15 mouse cellular contexts compared by ENCODE assay signal in genomic region chr8:66698782-66699181, GRCm38 (mm10). TPM values are rescaled to one million over a fixed set of nuclear protein-coding genes. Genes with fewer than 3 reads are reported as not detected.
DNase-seq lines count a peak whose midpoint lies in the region; ATAC-seq lines count a peak whose summit lies in the region.
"Had no signal": no experiment of that assay in that cellular context is flagged by ENCODE, and none has a peak within 500 bp of the region (broad histone marks: within the 10 kb centered on the region; RNA-seq: fewer than 3 reads in every experiment).

No protein-coding gene starts in this region.

- peaks cover 8% of the 10 kb centered on the region for H3K4me1 ChIP-seq in forebrain, embryonic 16.5 days (replicated peaks; ENCODE audit: control insufficient read depth, insufficient read depth, low read length)
- peaks cover 18% of the 10 kb centered on the region for H3K4me1 ChIP-seq in forebrain, embryonic 10.5 days
- H3K4me1 ChIP-seq in hindbrain, embryonic 14.5 days (replicated peaks; ENCODE audit: control insufficient read depth, insufficient read depth, low read length), result peaks cover 5% of the 10 kb centered on the region; the same call in 1 of the 2 replicates
- peaks cover 4% of the 10 kb centered on the region for H3K4me1 ChIP-seq in hindbrain, embryonic 11.5 days (replicated peaks; ENCODE audit: control insufficient read depth, insufficient read depth, low read length)
- peaks cover 13% of the 10 kb centered on the region for H3K4me1 ChIP-seq in midbrain, embryonic 15.5 days

- H3K9ac ChIP-seq in forebrain, embryonic 16.5 days (replicated peaks; ENCODE audit: low read depth, low read length), result no peak overlapping the region
- no peak overlapping the region for H3K9ac ChIP-seq in hindbrain, embryonic 14.5 days
- H3K9ac ChIP-seq in hindbrain, embryonic 11.5 days (ENCODE audit: low read depth, low read length), result no peak overlapping the region
- H3K9ac ChIP-seq in midbrain, embryonic 15.5 days, result no peak overlapping the region

- H3K4me2 ChIP-seq in forebrain, embryonic 16.5 days (ENCODE audit: low read length), result peak overlapping the region; percentile 60
- H3K4me2 ChIP-seq in hindbrain, embryonic 14.5 days (replicated peaks), result peak overlapping the region; percentile 75
- H3K4me2 ChIP-seq in hindbrain, embryonic 11.5 days (replicated peaks; ENCODE audit: low read depth, low read length), result no peak overlapping the region
- H3K4me2 ChIP-seq in midbrain, embryonic 15.5 days, result peak overlapping the region; percentile 83

- no peak for DNase-seq in forebrain, embryonic 10.5 days (ENCODE audit: extremely low spot score, low spot score)
- no peak for DNase-seq in hindbrain, embryonic 14.5 days (ENCODE audit: low spot score)
- DNase-seq in hindbrain, embryonic 11.5 days (ENCODE audit: low spot score), result no peak
- peak; percentile 33 for DNase-seq in 3T3-L1 (ENCODE audit: low read depth, low spot score)
- DNase-seq in ovary, postnatal 14 days (ENCODE audit: low spot score), result no peak
- no peak for DNase-seq in lung, postnatal 14 days
- DNase-seq: cerebellum, adult 2 months; layer of hippocampus, postnatal 36 days; lung, postnatal 10 days had no signal

- no peak overlapping the region for H3K27ac ChIP-seq in forebrain, embryonic 16.5 days (ENCODE audit: low read length)
- H3K27ac ChIP-seq in forebrain, embryonic 10.5 days, result no peak overlapping the region
- no peak overlapping the region for H3K27ac ChIP-seq in hindbrain, embryonic 14.5 days
- H3K27ac ChIP-seq in hindbrain, embryonic 11.5 days (ENCODE audit: low read depth, low read length), result no peak overlapping the region
- no peak overlapping the region for H3K27ac ChIP-seq in midbrain, embryonic 15.5 days

- H3K27me3 ChIP-seq in forebrain, embryonic 16.5 days (replicated peaks; ENCODE audit: control insufficient read depth, insufficient read depth, low read length), result peaks cover 8% of the 10 kb centered on the region
- H3K27me3 ChIP-seq in forebrain, embryonic 10.5 days (ENCODE audit: poor library complexity, severe bottlenecking), result peaks cover 62% of the 10 kb centered on the region
- peaks cover 19% of the 10 kb centered on the region for H3K27me3 ChIP-seq in hindbrain, embryonic 14.5 days (ENCODE audit: control insufficient read depth, insufficient read depth, low read length)
- peaks cover 11% of the 10 kb centered on the region for H3K27me3 ChIP-seq in hindbrain, embryonic 11.5 days (ENCODE audit: control insufficient read depth, insufficient read depth, low read length)
- H3K27me3 ChIP-seq in midbrain, embryonic 15.5 days (replicated peaks), result peaks cover 7% of the 10 kb centered on the region; the same call in 1 of the 2 replicates

- no peak for ATAC-seq in forebrain, embryonic 16.5 days
- ATAC-seq in hindbrain, embryonic 14.5 days (ENCODE audit: low FRiP score), result no peak
- ATAC-seq in hindbrain, embryonic 11.5 days (ENCODE audit: low FRiP score), result no peak
- no peak for ATAC-seq in midbrain, embryonic 15.5 days (replicated peaks)

- 68% methylated on average over 7 of the region's 7 CpGs for WGBS in forebrain, embryonic 16.5 days
- 80% methylated on average over 7 of the region's 7 CpGs for WGBS in forebrain, embryonic 10.5 days
- WGBS in hindbrain, embryonic 14.5 days, result 76% methylated on average over 7 of the region's 7 CpGs
- WGBS in hindbrain, embryonic 11.5 days, result 74% methylated on average over 7 of the region's 7 CpGs
- 76% methylated on average over 7 of the region's 7 CpGs for WGBS in midbrain, embryonic 15.5 days

- no peaks in the 10 kb centered on the region for H3K9me3 ChIP-seq in forebrain, embryonic 16.5 days (ENCODE audit: control insufficient read depth, low read length)
- no peaks in the 10 kb centered on the region for H3K9me3 ChIP-seq in forebrain, embryonic 10.5 days
- H3K9me3 ChIP-seq in hindbrain, embryonic 14.5 days (ENCODE audit: control insufficient read depth, low read length), result no peaks in the 10 kb centered on the region
- no peaks in the 10 kb centered on the region for H3K9me3 ChIP-seq in hindbrain, embryonic 11.5 days (ENCODE audit: control insufficient read depth, low read length)
- H3K9me3 ChIP-seq in midbrain, embryonic 15.5 days, result no peaks in the 10 kb centered on the region
- H3K9me3 ChIP-seq: G1E had no signal

- no peaks in the 10 kb centered on the region for H3K36me3 ChIP-seq in forebrain, embryonic 16.5 days (ENCODE audit: control insufficient read depth, insufficient read depth)
- H3K36me3 ChIP-seq in forebrain, embryonic 10.5 days (replicated peaks), result no peaks in the 10 kb centered on the region
- H3K36me3 ChIP-seq in hindbrain, embryonic 14.5 days (replicated peaks; ENCODE audit: control insufficient read depth, insufficient read depth), result no peaks in the 10 kb centered on the region
- no peaks in the 10 kb centered on the region for H3K36me3 ChIP-seq in hindbrain, embryonic 11.5 days (ENCODE audit: control insufficient read depth, insufficient read depth, low read length)
- H3K36me3 ChIP-seq in midbrain, embryonic 15.5 days (replicated peaks), result no peaks in the 10 kb centered on the region
- H3K36me3 ChIP-seq: G1E had no signal

- H3K4me3 ChIP-seq in forebrain, embryonic 16.5 days (replicated peaks; ENCODE audit: low read length), result peak overlapping the region; percentile 49
- H3K4me3 ChIP-seq in forebrain, embryonic 10.5 days, result no peak overlapping the region
- peak overlapping the region; percentile 44 for H3K4me3 ChIP-seq in hindbrain, embryonic 14.5 days (replicated peaks; ENCODE audit: low read length)
- H3K4me3 ChIP-seq in hindbrain, embryonic 11.5 days (ENCODE audit: low read depth, low read length), result no peak overlapping the region
- no peak overlapping the region for H3K4me3 ChIP-seq in midbrain, embryonic 15.5 days

RNA-seq across cellular contexts. Expression of gene Npy1r, which starts 1.8 kb away (rescaled TPM):
- 9.3 and 10.8 TPM in 2 replicates for polyA plus RNA-seq in forebrain, embryonic 16.5 days (2015; fragmentation: Nextera tagmentation; extraction: Ambion mirVana)
- polyA plus RNA-seq in forebrain, embryonic 10.5 days (2016; fragmentation: Nextera tagmentation; extraction: Ambion mirVana), result 0.05 and 0.21 TPM in 2 replicates
- 9.0 and 9.7 TPM in 2 replicates for polyA plus RNA-seq in hindbrain, embryonic 14.5 days (2014; fragmentation: Nextera tagmentation; extraction: Ambion mirVana)
- polyA plus RNA-seq in hindbrain, embryonic 11.5 days (2014; fragmentation: Nextera tagmentation; extraction: Ambion mirVana), result 1.6 and 2.1 TPM in 2 replicates
- 5.4 and 6.6 TPM in 2 replicates for polyA plus RNA-seq in midbrain, embryonic 15.5 days (2015; fragmentation: Nextera tagmentation; extraction: Ambion mirVana)
- polyA plus RNA-seq: G1E had no signal

RNA-seq across cellular contexts. Expression of gene Npy5r, which starts 10.9 kb away (rescaled TPM):
- 0.61 and 0.76 TPM in 2 replicates for polyA plus RNA-seq in forebrain, embryonic 16.5 days (2015; fragmentation: Nextera tagmentation; extraction: Ambion mirVana)
- polyA plus RNA-seq in forebrain, embryonic 10.5 days (2016; fragmentation: Nextera tagmentation; extraction: Ambion mirVana), result 0.15 and 0.16 TPM in 2 replicates
- polyA plus RNA-seq in hindbrain, embryonic 14.5 days (2014; fragmentation: Nextera tagmentation; extraction: Ambion mirVana), result 1.3 and 2.5 TPM in 2 replicates
- polyA plus RNA-seq in hindbrain, embryonic 11.5 days (2014; fragmentation: Nextera tagmentation; extraction: Ambion mirVana), result 0.31 TPM in 1 of 2 replicates, not detected in the other
- polyA plus RNA-seq in midbrain, embryonic 15.5 days (2015; fragmentation: Nextera tagmentation; extraction: Ambion mirVana), result 1.4 TPM in 2 replicates
- polyA plus RNA-seq: G1E; kidney, embryonic 16.5 days; small intestine, adult 2 months; testis, adult 2 months had no signal

Comparison
In these comparisons a context has a peak if more than half of its experiments do, and no peak if none do; other contexts are left out.
1. H3K4me3 ChIP-seq: peak in forebrain, embryonic 16.5 days (single experiment) and hindbrain, embryonic 14.5 days (single experiment); none in forebrain, embryonic 10.5 days (single experiment), hindbrain, embryonic 11.5 days (single experiment) and midbrain, embryonic 15.5 days (single experiment).